11 mouse cellular contexts compared by ENCODE assay signal in the genomic region with DNA sequence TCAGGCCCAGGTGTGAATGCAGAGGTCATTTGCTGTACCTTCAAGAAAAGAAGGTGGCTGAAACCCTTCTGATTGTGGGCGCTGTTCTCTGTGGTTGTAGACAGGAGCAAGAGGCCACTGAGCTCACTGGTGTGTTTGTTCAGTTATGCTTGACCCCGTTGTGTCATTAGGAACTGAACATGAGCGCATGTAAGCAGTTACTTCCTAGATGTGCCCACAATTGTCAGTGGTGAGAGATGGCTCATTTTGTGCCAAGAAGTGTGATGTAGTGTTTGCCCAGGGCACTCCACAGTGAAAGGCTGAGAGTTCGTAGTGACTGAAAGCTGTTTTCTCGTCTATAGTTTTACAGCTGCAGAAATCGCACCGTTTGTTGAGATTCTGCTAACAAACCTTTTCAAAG.
"Had no signal": no experiment of that assay in that cellular context is flagged by ENCODE, and none has a peak within 500 bp of the region (broad histone marks: within the 10 kb centered on the region; RNA-seq: fewer than 3 reads in every experiment).

No protein-coding gene starts in this region.

- H3K4me2 ChIP-seq: liver, embryonic 13.5 days; midbrain, embryonic 11.5 days had no signal

- H3K27me3 ChIP-seq: liver, embryonic 13.5 days had no signal

- H3K4me1 ChIP-seq: liver, embryonic 13.5 days had no signal

- H3K9me3 ChIP-seq: liver, embryonic 13.5 days had no signal

- H3K9ac ChIP-seq: liver, embryonic 13.5 days had no signal

- DNase-seq: kidney, adult 18-20 months; kidney, adult 9 months; kidney, postnatal 25 days; layer of hippocampus, adult 9-11 months; liver, embryonic 13.5 days; midbrain, embryonic 14.5 days; thymus, adult 18-20 months; thymus, postnatal 36 days had no signal

- H3K4me3 ChIP-seq: layer of hippocampus, adult 2 months; liver, embryonic 13.5 days had no signal

- ATAC-seq: intestine, embryonic 16.5 days had no signal

- H3K27ac ChIP-seq: layer of hippocampus, adult 2 months; liver, embryonic 13.5 days had no signal
